Mouse (Mus musculus): ENCODE results near the gene D5Ertd579e.

DNA sequence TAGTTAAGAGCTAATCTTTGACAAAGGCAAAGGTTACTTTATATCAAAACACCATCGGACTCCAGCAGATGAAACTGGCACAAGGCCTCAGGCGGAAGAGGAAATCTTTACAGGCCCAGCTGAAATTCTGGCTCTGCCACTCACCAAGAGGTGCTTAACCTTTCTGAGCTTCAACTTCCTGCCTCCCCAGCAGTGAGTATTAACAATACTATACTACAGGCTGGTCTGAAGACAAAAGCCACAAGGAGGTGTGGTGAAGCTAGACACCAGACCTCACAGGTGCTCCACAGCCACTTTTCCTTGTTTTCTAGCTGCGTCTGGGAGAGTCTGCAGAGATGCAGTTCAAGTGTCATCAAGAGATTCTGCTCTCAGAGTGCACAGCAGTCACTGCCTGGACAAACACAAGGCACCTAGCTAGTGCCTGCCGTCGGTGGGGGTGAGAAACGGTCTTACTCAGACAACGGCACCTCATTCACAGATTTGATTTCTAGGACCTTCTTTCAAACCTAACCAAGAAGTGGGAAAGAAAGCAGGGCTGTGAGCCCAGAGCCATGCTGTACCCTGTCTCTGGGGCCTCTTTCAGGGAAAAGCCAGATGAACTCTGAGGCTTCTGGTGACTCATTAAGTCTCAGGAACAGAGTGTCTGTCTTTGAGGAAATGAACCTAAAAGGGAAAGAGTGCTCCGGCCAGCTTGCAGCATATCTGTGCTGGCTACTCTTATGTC, 121.5 kb downstream of the D5Ertd579e start:
- TF ChIP-seq POLR2A (IDR thresholded peaks at IDR 0.05; ENCODE audit: borderline replicate concordance, low read depth, low read length) = no peak
- TF ChIP-seq CTCF (IDR thresholded peaks at IDR 0.05; ENCODE audit: low read depth, low read length) = no peak
